Mouse (Mus musculus) cerebellum, adult 8-10 months (tissue): ENCODE results near the gene Tbc1d10b.
"Not testable (repeated sequence)": the region's sequence is repeated elsewhere in the genome, so short reads cannot be mapped to it uniquely, and the experiment has no call there.

Source experiments
- DNase-seq: peaks from one replicate; pipeline ENCODE4 v3.0.0; 2022

The Tbc1d10b gene

DNA sequence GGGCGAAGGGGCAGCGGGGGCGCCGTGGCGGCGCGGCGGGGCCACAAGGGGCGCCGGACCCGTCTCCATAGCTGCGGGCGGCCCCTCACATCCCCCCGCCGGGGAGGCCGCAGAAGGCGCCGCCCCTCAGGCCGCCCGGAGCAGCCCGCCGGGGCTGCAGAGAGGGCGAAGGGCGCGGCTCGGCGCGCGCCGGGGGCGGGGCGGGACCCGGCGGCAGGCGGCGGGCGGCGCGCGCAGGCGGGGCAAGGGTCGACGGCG lies at the start of gene Tbc1d10b:
Gene Tbc1d10b (minus strand): TSS at position 174 of the 258 bp plus-strand sequence.
- DNase-seq = no peak

DNA sequence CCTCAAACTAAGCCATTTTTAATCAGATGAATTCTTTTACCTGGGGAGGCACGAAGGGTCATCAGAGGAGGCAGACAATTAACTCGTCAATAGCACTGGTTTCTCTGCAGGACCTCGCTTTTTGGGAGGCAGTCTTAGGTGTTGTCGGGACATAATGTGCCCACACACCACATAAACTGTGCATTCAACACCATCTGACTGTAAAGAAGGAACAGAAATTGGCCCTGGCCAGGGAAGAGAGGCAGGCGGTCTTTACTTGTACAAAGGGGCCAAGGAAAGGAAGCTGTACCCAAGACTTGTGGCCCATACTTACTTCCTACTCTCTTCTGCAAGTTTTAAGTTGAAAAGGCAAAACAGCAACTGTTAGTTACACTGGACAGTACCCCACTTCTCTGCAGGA lies 48.2 kb upstream of the Tbc1d10b start:
- no peak for DNase-seq

DNA sequence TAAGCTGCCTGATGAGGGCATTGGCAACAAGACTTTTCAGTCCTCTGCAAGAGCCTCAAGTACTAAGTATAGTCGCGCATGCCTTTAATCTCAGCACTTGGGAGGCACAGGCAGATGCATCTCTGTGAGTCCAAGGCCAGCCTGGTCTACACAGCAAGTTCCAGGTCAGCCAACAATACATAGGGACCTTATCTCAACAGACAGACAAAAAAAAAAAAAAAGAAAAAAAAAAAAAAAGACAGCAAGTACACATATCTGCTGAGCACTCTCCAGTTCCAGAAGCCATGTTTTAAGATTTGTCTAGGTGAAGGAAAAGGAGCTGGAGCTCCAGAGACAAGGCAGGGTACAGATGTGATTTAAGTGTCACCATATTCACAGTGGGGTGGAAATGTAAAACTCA lies 47.7 kb upstream of the Tbc1d10b start:
- no peak for DNase-seq

DNA sequence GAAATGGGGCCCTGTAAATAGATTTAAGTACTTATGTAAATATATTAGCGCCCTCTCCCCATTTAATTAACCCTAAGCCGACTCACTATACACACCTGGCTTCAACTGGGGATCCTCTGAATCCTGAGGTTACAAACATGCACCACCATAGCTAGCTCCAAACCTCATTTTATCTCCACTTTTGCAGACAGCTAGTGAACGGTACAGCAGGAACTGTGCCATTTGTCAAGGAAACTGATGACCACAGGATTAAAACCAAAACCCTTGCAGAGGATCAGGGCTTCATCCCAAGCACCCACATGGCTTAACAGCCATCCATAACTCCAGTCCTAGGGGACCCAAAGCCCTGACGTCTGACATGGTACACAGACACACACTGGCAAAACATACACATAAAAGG lies 46.7 kb upstream of the Tbc1d10b start:
- no peak for DNase-seq

DNA sequence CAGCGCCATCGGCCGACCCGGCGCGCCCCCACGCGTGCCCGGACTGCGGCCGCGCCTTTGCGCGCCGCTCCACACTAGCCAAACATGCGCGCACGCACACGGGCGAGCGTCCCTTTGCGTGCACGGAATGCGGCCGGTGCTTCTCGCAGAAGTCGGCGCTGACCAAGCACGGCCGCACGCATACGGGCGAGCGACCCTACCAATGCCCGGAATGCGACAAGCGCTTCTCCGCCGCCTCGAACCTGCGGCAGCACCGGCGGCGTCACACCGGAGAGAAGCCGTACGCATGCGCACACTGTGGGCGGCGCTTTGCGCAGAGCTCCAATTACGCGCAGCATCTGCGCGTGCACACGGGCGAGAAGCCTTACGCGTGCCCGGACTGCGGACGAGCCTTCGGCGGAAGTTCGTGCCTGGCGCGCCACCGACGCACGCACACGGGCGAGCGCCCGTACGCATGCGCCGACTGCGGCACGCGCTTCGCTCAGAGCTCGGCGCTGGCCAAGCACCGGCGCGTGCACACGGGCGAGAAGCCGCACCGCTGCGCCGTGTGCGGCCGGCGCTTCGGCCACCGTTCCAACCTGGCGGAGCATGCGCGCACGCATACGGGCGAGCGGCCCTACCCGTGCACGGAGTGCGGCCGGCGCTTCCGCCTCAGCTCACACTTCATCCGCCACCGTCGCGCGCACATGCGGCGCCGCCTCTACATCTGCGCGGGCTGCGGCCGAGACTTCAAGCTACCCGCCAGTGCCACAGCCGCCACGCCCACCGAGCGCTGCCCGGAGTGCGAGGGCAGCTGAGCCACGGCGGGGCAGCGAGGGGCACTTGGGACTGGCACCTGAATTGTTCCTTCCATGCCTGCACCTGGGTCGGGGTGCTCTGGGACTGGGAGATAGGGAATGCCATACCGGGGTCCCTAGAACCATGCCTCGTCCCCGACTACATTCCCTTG lies 45.8 kb upstream of the Tbc1d10b start:
- peak; percentile 94 for DNase-seq

DNA sequence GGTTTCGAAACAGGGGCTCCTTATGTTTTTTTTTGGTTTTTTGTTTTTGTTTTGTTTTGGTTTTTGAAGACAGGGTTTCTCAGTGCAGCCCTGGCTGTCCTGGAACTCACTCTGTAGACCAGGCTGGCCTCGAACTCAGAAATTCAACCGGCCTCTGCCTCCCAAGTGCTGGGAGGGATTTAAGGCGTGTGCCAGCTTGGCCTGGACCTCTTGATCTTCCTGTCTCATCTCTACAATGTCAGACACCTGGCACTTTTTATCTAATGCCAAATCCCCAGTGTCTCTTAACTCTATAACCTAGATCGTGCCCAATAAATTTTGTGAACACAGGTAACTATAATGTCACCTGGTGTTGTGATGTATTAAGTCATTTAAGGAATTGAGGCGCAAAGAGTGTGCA lies 45.1 kb upstream of the Tbc1d10b start:
- DNase-seq = no peak

DNA sequence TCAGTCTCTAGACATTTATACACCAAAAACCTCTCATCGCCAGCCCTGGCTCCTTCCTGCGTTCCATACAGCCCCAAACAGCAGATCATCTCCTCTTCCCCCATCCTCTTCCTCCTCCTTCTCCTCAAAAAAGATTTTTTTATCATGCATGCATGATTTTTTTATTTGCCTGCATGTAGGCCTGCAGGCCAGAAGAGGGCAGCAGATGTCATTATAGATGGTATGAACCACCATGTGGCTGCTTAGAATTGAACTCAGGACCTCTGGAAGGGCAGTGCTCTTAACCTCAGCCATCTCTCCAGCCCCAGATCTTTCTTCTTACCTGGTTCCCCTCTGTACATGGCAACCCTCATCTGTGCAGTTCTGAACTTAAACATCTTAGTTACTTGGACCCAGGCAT lies 44.1 kb upstream of the Tbc1d10b start:
- no peak for DNase-seq

DNA sequence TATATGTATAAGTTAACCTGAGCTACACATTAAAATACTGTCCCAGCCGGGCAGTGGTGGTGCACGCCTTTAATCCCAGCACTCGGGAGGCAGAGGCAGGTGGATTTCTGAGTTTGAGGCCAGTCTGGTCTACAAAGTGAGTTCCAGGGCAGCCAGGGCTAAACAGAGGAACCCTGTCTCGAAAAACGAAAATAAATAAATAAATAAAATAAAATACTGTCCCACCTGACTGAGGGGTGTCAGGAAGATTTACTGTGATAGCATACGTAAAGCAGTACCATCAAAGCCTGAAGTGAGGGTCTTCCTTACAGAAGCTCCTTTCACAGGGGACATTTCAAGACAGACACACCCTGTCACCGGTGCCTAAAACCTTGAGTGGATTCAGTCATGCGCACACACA lies 42.2 kb upstream of the Tbc1d10b start:
- DNase-seq = not testable (repeated sequence)

DNA sequence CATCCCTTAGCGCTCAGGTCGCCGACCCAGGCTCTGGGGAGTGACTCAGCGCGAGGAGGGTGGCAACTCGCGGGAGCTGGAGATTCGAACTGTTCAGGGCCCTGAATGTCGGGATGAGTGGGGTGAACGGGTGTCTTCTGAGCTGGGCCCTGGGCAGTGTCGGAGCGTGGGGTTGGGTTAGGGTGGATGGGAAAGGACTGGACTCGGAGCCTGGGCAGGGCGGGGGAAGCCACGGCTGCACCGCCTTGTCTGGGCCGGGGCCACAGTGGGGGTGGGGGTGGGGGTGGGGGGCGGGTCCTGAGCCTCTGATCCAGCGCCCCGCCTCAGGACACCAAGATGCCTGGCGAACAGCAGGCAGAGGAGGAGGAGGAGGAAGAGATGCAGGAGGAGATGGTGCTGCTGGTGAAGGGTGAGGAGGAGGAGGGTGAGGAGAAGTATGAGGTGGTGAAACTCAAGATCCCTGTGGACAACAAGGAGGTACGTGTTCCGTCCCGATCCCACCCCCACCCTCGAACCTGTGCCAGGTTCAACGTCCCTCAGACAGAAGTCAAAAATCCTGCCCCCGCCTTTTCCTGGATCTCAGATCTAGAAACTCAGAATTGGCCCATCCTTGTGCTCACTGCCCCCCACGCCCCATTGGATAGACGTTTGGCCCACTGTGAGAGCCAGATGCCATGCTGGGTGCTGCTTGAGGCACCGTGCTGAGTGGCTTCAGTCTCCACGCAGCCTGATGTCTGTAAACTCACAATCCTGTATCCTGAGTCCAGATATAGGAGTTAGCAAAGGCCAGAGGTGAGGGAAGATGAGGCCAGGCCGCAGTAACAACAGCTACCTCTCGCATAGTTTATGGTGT lies 36.6 kb upstream of the Tbc1d10b start:
- DNase-seq = no peak

DNA sequence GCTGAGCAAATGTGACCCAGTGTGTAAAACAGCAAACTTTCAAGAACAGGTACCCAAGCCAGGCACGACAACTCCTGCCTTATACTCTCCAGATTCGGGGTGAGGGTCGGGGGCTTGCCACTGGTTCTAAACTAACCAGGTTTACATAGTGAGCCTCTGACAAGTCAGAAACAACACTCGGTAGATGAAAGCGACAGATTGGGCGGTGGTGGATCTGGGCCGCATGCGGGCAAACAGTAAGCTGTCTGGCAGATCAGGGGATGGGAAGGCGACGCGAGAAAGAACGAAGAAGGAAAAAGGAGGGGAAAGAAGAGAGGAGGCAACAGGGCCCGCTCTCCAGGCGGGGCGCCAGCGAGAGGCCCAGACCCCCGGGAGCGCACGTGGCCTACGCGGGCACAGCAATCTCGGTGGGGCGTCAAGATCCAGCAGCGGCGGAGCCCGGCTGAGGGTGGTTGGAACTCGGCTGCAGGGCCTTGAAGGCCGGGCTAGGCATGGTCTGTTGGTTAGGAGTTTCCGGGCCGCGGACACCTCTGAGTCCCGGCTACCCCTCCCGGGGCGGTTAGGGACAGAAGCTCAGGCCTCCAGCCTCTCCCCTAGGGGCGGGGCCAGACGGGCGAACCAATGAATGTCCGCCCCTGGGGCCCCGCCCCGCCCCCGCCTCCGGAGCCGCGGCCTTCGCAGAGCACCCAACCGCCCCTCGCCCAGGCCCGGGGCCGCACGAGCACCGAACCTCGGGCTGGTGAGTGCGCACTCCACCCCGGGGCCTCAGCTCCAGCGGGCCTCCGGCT lies 35.8 kb upstream of the Tbc1d10b start, which contains the start of gene Zfp771:
Gene Zfp771 (plus strand): TSS at position 405 of the 788 bp plus-strand sequence.
- DNase-seq = peak; percentile 93

DNA sequence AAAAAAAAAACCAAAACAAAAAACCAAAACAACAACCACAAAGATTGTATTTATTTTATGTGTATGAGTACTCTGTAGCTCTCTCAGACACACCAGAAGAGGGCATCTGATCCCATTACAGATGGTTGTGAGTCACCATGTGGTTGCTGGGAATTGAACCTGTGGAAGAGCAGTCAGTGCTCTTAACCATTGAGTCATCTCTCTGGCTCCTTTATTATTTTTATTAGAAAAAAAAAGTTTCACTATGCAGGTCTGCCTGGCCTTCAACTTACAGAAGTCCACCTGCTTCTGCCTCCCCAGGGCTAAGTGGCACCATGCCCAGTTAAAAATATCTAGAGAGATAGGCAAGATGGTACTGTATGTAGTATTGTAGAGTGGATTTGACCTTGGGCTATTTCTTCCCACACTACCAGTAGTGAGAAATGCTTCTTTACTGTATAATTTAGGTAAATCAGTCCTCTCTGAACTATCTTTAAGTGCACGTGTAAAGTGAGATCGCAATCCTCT lies 35.1 kb upstream of the Tbc1d10b start:
- DNase-seq = no peak

DNA sequence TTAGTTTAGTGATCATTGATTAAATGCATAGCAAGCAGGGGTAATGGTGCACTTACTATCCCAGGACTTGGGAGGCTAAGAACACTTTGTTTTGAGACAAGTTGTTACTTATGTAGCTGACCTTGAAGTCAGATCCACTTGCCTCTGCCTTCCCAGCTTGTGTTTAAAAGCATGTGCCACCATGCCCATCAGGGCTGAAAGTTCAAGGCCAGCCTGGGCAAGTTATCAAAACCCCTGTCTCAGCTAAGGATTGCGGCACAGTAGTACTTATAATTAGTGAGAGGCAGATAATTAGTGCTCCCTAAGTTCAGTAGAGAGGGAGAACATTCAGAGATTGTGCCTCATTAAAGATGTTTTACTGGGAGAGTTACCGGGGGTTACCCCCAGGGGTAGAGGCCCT lies 26.5 kb upstream of the Tbc1d10b start:
- DNase-seq = peak; percentile 8

DNA sequence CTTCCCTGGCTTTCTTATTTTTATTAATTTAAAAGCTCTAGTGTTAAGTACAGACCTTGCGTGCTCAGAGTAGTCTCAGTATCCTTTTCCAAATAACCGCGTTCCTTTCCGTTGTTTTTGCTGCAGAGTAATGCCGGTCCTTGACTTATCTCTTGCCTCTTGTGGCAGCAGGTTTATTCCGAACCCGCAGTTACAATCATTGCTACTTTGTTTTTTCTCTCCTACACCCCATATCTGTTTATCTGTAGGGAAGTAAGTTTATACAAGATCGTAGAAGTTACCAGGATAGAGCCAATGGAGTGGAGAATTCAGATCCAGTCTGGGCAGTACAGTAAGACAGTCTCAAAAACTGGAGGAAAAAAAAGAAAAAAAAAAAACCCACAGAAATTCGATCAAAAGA lies 25.5 kb upstream of the Tbc1d10b start:
- no peak for DNase-seq

DNA sequence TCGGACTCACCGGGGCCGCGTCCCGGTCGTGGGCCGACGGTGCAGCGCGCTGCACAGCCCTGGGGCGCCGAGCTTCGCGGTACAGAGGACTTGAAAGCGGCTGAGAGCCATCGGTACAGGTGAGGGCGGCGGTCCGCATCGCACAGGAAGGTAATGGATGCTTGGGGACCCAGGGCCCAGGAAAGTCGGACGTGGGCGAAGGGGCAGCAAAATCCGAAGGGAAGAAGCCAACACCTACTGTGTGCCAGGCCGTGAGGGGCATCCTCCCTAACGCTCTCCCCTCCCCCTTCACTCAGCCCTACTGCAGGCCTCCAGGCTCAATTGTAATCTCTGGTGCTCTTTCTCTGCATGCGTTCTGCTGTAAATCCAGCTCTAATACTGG lies 25.1 kb upstream of the Tbc1d10b start:
- DNase-seq = no peak

DNA sequence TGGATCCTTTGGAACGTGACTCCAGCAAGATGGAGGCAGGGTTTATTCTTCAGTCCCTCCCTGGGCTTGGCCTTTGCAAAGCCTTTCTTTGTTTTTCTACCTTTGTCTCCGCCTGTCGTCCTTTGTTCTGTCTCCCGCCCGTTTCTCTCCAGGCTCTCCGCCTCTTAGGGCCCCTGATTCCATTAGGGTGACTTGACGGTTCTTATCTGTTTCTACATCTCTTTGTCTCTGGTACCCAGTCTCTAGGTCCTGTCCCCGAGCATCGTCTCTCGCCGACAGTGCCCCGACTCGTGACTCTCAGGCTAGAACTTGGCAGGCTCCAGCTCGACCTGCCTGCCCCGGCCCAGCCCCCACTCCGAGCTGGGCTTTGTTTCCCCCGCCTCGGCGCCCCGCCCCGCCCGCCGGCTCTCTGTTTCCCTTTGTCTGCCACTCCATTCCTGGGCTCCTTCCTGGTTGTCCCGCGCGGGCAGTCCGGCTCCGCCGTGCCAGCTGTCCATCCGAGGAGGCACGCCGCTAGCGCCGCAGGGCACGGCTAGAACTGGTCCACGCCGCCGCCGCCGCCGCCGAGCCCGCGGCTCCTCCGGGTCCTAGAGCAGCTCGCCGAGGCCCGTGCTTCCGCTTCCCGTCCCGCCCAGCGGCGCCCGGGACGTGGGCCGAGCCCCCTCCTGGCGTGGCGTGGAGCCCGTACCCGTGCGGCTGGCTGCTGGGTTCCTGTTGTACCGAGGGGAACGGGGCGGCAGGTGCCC lies 24.5 kb upstream of the Tbc1d10b start, which contains the start of the genes Zfp553 and Sept1:
Gene Zfp553 (plus strand): TSS at position 440 of the 746 bp plus-strand sequence.
Gene Sept1 (minus strand): TSS at position 509 of the 746 bp plus-strand sequence.
- peak; percentile 85 for DNase-seq

DNA sequence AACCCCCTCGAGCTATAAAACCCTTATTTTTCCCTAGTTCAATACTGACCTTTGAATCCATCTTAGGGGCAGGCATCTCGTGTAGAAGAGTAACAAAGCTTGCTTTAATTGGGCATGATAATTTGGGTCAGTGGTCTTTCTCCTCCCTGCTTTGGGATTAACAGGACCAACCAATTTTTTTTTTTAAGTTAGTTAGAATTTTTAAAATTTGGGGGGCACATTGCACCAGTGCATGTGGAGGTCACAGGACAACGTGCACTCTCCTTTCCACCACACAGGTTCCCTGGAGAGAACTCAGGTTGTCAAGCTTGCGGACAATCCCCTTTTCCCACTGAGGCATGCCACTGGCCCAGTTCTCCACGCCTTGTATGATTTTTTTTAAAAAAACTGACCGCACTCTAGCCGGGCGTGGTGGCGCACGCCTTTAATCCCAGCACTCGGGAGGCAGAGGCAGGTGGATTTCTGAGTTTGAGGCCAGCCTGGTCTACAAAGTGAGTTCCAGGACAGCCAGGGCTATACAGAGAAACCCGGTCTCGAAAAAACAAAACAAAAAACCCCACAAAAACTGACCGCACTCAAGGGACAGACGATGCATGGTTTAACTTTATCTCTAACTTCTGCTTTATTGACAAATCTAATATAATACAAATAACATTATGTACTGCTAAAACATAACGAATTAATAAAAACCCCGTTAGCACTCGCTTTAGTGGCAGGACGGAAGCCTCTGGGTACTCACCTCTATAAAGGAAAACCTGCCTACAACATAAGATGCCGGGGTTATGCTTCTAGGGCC lies 23.8 kb upstream of the Tbc1d10b start:
- DNase-seq = peak; percentile 16

DNA sequence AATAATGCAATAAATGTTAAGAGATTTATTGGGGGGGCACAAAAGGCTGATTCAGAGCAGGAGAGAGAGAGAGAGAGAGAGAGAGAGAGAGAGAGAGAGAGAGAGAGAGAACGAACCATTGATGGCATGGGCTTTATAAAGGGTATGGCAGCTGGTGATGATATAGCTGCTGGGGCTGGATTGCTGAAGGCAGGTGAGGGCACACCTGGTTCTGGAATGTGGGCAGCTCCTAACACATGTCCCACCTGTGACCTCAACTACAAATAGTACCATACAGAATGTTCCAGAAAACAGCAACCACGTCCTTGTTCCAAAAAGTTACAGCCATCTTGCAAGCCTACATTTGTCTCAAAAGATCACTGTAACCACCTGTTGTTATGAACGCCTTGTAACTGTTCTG lies 23.1 kb upstream of the Tbc1d10b start:
- no peak for DNase-seq

DNA sequence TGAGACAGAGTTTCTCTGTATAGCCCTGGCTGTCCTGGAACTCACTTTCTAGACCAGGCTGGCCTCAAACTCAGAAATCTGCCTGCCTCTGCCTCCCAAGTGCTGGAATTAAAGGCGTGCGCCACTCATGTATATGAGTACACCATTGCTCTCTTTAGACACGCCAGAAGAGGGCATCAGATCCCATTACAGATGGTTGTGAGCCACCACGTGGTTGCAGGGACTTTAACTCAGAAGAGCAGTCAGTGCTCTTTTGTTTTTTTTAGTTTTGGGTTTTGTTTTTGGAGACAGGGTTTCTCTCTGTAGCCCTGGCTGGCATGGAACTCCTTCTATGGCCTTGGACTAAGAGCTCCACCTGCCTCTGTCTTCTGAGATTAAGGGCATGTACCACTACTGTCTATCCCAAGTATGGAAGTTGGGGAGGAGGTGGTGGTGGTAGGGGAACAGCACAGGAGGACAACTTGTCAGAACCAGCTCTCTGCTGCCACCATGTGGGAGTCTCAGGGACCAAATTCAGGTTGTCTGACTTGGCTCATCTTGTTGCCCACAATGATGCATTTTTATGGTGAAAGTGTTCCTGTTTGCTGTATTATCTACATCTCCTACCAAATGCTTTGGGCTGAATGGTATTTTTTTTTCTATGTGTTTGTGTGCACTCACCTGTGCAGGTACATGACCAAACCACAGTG lies 20.5 kb upstream of the Tbc1d10b start:
- DNase-seq = peak; percentile 80

DNA sequence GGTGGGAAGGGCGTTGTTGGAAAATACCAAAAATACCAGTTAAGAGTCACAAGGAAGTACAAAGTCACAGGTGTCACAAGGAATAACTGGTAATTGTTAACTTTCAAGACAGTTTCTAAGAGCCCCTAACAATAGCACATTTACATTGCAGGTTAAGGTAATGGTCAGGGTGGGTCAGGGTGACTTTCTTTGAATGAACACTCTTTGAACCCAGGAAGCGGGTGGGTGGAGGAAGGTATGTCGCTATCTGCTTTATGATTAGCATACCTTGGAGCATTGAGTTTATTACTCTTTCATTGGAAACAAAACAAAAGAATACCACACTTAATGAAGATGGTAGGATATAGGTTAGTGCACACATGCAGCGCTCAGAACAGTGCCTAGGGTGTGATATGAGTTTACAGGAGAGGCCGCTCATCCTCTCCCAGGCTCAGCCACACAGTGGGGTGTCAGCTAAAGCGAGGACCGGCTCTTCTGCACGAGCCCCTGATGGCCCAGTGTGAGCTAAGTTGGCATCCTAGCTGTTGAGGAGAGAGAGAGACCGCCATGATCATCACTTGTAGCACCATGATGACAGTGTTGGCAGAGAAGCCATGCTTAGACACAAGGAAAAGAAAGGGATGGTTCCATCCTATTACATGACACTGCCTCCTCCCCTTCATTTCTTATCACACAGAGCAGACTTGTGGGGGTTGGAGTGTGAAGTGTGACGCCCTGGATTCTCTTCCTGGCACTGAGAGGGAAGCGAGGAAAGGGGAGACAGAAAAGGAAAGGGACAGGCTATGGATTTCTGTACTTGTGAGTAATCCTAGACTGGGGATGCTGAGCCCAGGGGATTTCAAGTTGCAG lies 17.1 kb upstream of the Tbc1d10b start:
- DNase-seq = no peak

DNA sequence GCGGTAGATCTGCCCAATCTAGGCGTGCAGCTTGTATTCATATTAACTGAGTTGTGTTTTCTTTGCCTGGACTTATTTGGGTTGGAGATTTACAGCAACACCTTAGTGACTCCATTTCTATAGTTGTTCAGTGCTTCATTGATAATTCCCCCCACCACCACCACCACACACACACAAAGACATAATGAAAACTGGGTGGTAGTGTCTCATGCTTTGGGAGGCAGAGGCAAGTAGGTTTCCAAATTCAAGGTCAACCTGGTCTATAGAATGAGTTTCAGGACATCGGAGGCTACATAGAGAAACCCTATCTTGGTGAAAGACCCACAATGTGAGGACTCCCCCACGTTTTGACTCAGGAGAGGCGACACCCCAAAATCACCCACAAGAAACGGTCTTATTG lies 16.3 kb upstream of the Tbc1d10b start:
- DNase-seq = no peak
